Mouse (Mus musculus) embryonic fibroblast, embryonic 13.5 days (primary cell): Measurements from ENCODE around the gene Gm8206. TPM values are rescaled to one million over a fixed set of nuclear protein-coding genes. Genes with fewer than 3 reads are reported as not detected.
"Not testable (repeated sequence)": the region's sequence is repeated elsewhere in the genome, so short reads cannot be mapped to it uniquely, and the experiment has no call there.

Source experiments
- H3K27ac ChIP-seq: 2 replicates; pipeline ENCODE4 v1.5.1; 2012; ENCODE audit warnings: low read length, control low read depth, inconsistent platforms; ENCODE audit not compliant: insufficient read depth
- H3K4me1 ChIP-seq: 2 replicates; pipeline ENCODE4 v1.6.1; 2011; ENCODE audit warnings: low read length; ENCODE audit not compliant: control insufficient read depth, insufficient read depth
- H3K4me3 ChIP-seq: 2 replicates; pipeline ENCODE4 v1.5.1; 2011; ENCODE audit warnings: mild to moderate bottlenecking, control low read depth, low read length; ENCODE audit not compliant: insufficient read depth
- polyA plus RNA-seq: library from polyadenylated mRNA; stranded (reverse); fragments of >200 nt; gene quantifications from 2 replicates; pipeline ENCODE4 v1.2.4, GENCODE M21; 2011; ENCODE audit warnings: low read depth; ENCODE audit not compliant: missing spikeins, insufficient read length

Gm8206 gene
- polyA plus RNA-seq: 1.6 and 1.7 TPM in 2 replicates

GRCm38 (mm10) chr14:6093842-6094241, at the start of gene Gm8206:
Gene Gm8206, minus strand, starts transcription at chr14:6093942.
- H3K27ac ChIP-seq, H3K4me3 ChIP-seq, H3K4me1 ChIP-seq: not testable (repeated sequence)

- not testable (repeated sequence) for H3K4me3 ChIP-seq, H3K27ac ChIP-seq, H3K4me1 ChIP-seq
Observed at GRCm38 (mm10) chr14:6125707-6126106, 32.0 kb upstream of the Gm8206 start, which contains the start of gene Gm3476. Gene Gm3476, minus strand, starts transcription at chr14:6125807.

- H3K4me3 ChIP-seq: peak within 1 kb of the TSS; percentile 36
- H3K27ac ChIP-seq: not testable (repeated sequence)
Observed at GRCm38 (mm10) chr14:6108272-6108925, 14.7 kb upstream of the Gm8206 start, which contains the start of gene Gm3468. Gene Gm3468, minus strand, starts transcription at chr14:6108665.

GRCm38 (mm10) chr14:6107500-6107899, 13.8 kb upstream of the Gm8206 start:
- not testable (repeated sequence) for H3K4me1 ChIP-seq, H3K27ac ChIP-seq
- peak overlapping the region; percentile 36; the same call in 1 of the 2 replicates for H3K4me3 ChIP-seq

More at GRCm38 (mm10) chr14:6108272-6108925, 14.7 kb upstream of the Gm8206 start, which contains the start of gene Gm3468:
- not testable (repeated sequence) for H3K4me1 ChIP-seq

- not testable (repeated sequence) for H3K4me1 ChIP-seq, H3K4me3 ChIP-seq, H3K27ac ChIP-seq
Observed at GRCm38 (mm10) chr14:6058167-6058566, 35.6 kb downstream of the Gm8206 start, which contains the start of gene Gm6337. Gene Gm6337, minus strand, starts transcription at chr14:6058267.

- H3K27ac ChIP-seq, H3K4me1 ChIP-seq: not testable (repeated sequence)
Observed at GRCm38 (mm10) chr14:5987136-5987535, 106.6 kb downstream of the Gm8206 start.

GRCm38 (mm10) chr14:5979037-5979436, 114.7 kb downstream of the Gm8206 start, which contains the start of gene Gm3453:
Gene Gm3453, minus strand, starts transcription at chr14:5979137.
- not testable (repeated sequence) for H3K4me1 ChIP-seq, H3K4me3 ChIP-seq, H3K27ac ChIP-seq

More at GRCm38 (mm10) chr14:5987136-5987535, 106.6 kb downstream of the Gm8206 start:
- not testable (repeated sequence) for H3K4me3 ChIP-seq

Other genes with a start within 250 kb of the Gm8206 start
- gene Gm8237, start 213.6 kb downstream of the Gm8206 start, polyA plus RNA-seq: not detected in 2 replicates
- not detected in 2 replicates for gene Gm3248, start 132.2 kb downstream of the Gm8206 start, polyA plus RNA-seq
- not detected in 2 replicates for gene Gm3453, start 114.8 kb downstream of the Gm8206 start, polyA plus RNA-seq
- gene Gm6337, start 35.7 kb downstream of the Gm8206 start, polyA plus RNA-seq: not detected in 2 replicates
- 0.32 and 1.3 TPM in 2 replicates for gene Gm3468, start 14.7 kb upstream of the Gm8206 start, polyA plus RNA-seq
- not detected in 2 replicates for gene Gm3476, start 31.9 kb upstream of the Gm8206 start, polyA plus RNA-seq
- not detected in 2 replicates for gene Gm21560, start 125.3 kb upstream of the Gm8206 start, polyA plus RNA-seq
- gene Gm3411, start 193.3 kb upstream of the Gm8206 start, polyA plus RNA-seq: 0.48 TPM in 1 of 2 replicates, not detected in the other
- not detected in 2 replicates for gene Gm21103, start 210.9 kb upstream of the Gm8206 start, polyA plus RNA-seq
- gene Gm3618, start 249.7 kb upstream of the Gm8206 start, polyA plus RNA-seq: not detected in 2 replicates